Mouse (Mus musculus): Measurements from ENCODE around the gene Slc24a4. TPM values are rescaled to one million over a fixed set of nuclear protein-coding genes. Genes with fewer than 3 reads are reported as not detected.
A peak's percentile ranks its signal among the peaks of the same experiment; 100 is the strongest.

Slc24a4 gene
- total RNA-seq, 2 experiments from 2014 or later, result 1.0 to 2.0 TPM

DNA sequence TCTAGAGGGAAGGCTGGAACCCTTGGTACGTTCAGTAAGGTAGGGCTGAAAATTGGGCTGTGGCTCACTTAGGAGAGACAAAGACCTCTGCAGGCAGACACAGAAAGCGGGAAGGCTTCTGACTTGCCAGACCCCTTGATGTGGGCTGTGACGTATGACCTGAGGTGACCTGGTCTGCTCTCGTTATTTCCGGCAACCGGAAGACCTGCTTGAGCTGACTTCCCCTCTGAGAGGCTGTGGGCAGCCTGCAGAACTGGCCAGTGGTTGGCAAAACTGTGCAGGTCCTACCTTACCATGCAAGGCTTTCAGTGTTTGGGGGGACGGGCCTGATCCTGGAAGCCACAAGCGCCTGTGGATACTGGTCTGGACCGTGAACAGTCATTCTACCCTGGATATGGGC, 173.8 kb downstream of the Slc24a4 start:
- no peak for DNase-seq
- intact Hi-C loops (cut with DNase I), result no loop called here

DNA sequence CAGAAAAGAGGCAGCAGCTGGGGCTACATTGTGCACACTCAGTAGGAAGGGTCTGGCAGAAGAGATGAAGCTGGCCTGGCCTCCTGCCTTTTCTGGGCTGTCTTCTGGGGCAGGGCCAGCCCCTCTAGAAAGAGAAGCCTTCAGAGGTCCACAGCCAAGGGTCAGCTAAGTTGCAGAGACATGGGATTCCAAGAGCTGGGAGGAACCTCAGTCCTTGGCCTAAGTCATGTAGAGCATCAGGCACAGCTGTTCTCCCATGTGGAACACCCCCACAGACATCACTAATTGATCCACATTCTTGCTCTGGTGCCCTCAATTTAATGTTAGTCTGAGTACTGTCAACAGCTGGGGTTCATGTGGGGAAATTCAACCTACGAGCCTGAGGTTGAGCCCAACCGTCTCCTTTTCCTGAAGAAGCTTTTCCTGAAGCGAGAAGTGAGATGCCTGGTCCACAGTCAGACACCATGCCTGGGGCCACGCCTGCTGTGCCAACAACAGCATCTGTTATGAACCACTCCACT, 174.4 kb downstream of the Slc24a4 start:
- intact Hi-C loops (cut with DNase I), result no loop called here
- peak; percentile 72 to 79 for DNase-seq

DNA sequence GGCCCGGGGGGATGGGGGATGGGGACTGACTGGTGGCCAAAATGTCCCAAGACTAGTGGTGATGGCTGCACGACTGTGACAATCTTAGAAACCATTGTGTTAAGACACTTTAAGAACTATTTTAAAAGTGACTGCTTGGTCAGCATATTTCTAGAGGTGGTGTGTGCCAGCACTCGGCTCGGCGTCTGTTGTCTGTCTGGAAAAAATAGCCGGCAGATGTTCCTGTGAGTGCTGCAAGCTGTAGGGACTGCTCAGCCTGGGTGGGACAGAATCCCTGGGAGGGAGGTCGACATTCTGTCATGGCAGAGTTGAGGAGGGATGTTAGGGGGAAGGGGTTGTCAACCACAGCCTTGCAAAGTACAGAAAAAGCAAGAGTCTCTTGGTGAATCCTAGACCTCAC, 175.3 kb downstream of the Slc24a4 start:
- intact Hi-C loops (cut with DNase I), result no loop called here
- no peak for DNase-seq

DNA sequence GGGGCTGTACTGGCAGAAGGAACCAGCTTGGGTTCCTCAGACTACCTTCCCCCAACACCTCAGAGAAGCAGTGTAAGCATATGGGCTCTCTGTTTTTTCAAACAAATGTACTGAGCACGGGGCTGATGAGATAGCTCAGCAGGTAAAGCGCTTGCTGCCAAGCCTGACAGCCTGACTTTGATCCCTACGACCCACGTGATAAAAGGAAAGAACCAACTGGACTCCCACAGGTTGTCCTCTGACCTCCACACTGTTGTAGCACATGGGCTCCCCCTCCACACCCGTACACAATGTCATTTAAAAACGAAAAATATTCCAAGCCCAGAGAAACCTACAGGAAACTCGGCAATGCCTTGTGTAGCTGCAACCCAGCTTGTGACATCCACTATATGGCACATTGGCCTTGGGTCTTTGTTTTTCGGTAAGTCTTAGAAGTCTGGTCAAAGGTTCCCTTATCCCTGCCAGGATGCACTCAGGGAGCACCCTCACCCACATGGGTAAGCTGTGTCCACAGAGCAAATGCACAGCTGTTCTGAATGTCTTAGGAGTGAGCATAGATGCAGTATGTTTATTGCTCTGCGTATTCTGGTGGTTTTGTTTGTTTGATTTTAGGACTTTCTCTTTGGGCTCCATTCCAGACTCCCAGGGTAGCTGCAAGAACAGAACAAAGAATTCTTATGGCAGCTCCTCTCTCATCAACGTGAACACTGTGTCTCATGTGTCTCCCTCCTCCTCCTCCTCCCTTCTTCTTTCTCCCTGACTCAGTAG, 176.7 kb downstream of the Slc24a4 start:
- DNase-seq, result no peak
- intact Hi-C loops (cut with DNase I), result no loop called here

DNA sequence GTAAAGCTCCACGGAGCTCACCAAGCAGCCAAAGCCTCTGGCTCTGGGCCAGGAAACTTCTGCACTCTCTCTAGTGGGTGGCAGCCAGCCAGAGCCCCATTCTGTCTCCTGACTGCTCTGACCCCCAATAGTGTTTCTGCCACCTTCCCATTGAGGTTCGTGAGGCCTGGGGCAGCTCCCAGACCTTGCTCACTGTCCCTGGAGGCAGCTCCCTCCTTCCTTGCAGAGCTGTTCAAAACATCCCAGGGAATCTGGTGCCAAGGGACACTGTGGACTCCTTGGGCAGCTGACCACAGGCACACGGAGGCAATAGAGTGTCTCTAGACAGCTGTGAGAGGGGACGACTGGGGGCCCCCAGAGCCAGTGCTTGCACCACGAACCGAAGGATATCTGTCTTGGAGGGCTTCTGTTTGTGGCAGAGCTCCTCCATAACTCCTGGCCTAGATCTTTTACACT, 179.5 kb downstream of the Slc24a4 start:
- DNase-seq, result peak; percentile 76 to 77
- intact Hi-C loops (cut with DNase I), result no loop called here

DNA sequence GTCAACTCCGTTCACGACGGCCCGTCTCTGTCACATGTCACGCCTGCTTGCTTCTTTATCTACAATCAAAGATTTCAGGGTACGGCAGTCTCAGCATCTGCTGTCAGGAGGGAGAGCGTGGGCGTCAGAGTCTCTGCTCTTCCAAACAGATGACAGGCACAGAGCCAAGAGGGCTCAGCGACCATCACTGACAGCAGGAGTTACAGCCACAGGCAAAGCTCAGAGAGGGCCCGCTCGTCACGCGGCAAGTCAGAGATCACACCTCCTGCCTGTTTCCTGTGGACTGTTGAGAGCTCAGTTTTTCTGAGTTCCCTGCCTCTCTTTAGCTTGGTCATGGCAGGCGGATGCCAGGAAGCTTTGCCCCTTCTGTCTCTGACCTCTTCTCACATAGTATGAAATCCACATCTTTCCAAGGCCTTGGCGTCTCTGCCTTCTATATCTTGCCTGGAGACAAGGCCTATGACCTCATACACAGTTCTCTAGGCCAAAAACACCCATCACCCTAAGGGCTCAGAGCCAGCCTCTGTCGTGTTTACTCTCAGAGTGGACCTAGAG, 180.0 kb downstream of the Slc24a4 start:
- peak; percentile 63 for DNase-seq
- intact Hi-C loops (cut with DNase I), result no loop called here

DNA sequence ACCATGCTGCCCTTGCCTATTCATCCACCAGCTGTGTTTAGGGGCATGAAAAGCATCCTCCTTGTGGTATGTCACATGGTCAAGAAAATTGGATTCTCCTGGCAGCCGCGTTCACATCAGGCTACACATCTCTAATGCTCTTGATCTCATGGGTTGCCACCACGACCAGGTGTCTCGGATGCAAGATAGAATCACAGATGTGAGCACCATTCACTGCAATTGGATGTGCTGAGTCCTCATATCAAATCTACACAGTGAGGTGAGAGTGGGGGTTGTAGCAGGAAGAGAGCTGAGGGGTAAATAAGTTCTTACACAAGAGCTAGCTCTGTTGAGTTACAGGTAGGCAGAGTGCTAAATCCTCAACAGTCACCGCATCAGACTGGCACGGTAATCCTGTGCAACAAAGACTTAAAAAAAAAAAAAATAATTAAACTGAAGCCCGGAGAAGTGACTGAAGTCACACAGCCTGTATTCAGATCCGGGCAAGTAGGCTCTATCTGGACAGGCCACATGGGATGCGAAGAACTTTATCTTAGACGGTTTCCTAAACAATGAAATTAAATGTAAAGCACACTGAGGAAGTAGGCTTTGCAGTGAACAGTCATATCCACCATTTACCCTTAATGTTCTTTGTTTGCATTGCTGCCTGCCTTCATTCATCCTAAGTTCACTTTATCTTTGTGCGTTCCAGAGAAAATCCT, 180.7 kb downstream of the Slc24a4 start:
- DNase-seq, result no peak
- intact Hi-C loops (cut with DNase I), result no loop called here

DNA sequence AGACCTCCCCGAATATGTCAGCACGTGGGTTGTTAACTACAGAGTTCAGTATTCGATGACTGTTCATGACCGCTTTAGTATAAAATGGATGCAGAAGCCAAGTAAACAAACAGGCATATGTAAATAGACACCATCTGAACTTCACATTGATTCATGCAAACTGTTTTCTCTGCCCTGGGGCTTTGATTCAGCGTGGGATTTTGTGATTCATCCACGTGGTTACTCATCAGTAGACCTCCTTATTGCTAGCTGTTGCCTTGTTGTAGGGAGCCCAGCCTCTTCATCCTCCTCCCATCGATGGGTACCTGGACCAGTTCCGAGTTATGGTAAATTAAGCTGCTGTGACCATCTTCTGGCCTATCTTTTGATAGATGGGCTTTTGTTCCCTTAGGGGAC, 181.3 kb downstream of the Slc24a4 start:
- no peak for DNase-seq
- intact Hi-C loops (cut with DNase I), result no loop called here

DNA sequence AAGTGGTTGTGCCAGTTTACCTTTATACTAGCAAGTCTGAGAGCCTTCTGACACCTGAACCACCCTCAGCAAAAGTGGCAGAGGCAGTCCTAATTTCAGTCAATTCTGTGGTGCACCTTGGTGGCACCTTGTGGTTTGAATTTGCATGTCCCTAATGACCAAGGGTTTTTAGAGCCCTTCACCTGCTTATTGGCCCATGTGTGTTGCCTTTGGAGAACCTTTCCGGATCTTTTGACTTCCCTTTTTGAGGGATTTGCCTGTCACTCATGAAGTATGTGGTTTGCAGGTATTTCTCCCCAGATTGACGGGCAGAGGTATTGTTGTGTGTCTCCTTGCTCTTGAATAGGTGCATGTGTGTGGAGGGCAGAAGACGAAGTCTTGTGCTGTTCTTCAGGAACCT, 181.7 kb downstream of the Slc24a4 start:
- intact Hi-C loops (cut with DNase I), result no loop called here
- no peak for DNase-seq

DNA sequence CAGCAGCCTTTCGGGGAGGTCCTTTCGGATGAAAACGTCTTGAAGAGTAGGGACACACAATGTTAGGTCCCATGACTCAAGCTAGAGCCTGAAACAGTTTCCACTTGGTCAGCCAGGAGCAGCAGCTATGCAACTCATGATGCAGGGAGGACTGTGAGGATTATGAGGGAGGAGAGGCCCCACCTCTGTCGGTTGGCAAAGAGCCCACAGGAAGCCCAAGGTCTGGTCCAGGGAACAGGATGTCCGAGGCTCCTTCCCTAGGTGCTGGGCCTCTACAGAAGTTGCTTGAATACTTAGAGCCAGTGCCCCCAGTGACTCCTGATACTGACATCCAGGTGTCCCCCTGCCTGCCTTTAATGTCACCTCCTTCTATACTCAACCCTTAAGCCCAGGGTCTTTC, 182.9 kb downstream of the Slc24a4 start:
- intact Hi-C loops (cut with DNase I), result no loop called here
- no peak for DNase-seq

Other genes starting within 250 kb of the Slc24a4 start
- gene Trip11, start 215.5 kb upstream of the Slc24a4 start, total RNA-seq (2021), result 10 to 100 TPM; 31.7 to 35.1 TPM
- 10 to 100 TPM in 1 of 2 experiments, 1 to 10 TPM in 1; 9.2 to 10.7 TPM for gene Atxn3, start 170.5 kb upstream of the Slc24a4 start, total RNA-seq (2021)
- gene Cpsf2, start 152.7 kb upstream of the Slc24a4 start, total RNA-seq (2021), result 10 to 100 TPM; 15.7 TPM
- 10 to 100 TPM; 23.1 to 26.1 TPM for gene Rin3, start 154.3 kb downstream of the Slc24a4 start, total RNA-seq (2021)

Measured in heart, postnatal 14 days (tissue).